Mouse (Mus musculus) G1E-ER4 (cell line): ENCODE data around the gene Lipo1. TPM values are rescaled to one million over a fixed set of nuclear protein-coding genes. Genes with fewer than 3 reads are reported as not detected.
"Not testable (repeated sequence)": the region's sequence is repeated elsewhere in the genome, so short reads cannot be mapped to it uniquely, and the experiment has no call there.

ENCODE experiments used
- GATA1 ChIP-seq: IDR thresholded peaks from one replicate; pipeline ENCODE4 v1.8.0; 2012; ENCODE audit warnings: low read length, inconsistent platforms
- polyA plus RNA-seq: library from polyadenylated mRNA; stranded (reverse); fragments of >175 nt; gene quantifications from 2 replicates; pipeline ENCODE4 v1.2.3, GENCODE M21; 2012

The Lipo1 gene
- polyA plus RNA-seq = not detected in 2 replicates

- TF ChIP-seq GATA1 = not testable (repeated sequence)
Measured at GRCm38 (mm10) chr19:33787359-33787758, at the start of gene Lipo1. TSS of gene Lipo1 (minus strand) at chr19:33787459.

GRCm38 (mm10) chr19:33786576-33787277 is 532 bp downstream of the Lipo1 start:
- TF ChIP-seq GATA1 = no peak

- not testable (repeated sequence) for TF ChIP-seq GATA1
Measured at GRCm38 (mm10) chr19:33761287-33762086, 25.8 kb downstream of the Lipo1 start, which contains the start of gene Lipo3. TSS of gene Lipo3 (minus strand) at chr19:33761951.

GRCm38 (mm10) chr19:33751259-33751658 is 36.0 kb downstream of the Lipo1 start, which contains the start of gene Lipo2:
TSS of gene Lipo2 (minus strand) at chr19:33751359.
- not testable (repeated sequence) for TF ChIP-seq GATA1

Other genes starting within 250 kb of the Lipo1 start
- not detected in 2 replicates for gene Gm8978, start 162.2 kb downstream of the Lipo1 start, polyA plus RNA-seq
- gene Lipo2, start 36.1 kb downstream of the Lipo1 start, polyA plus RNA-seq = 0.04 TPM in 1 of 2 replicates, not detected in the other
- not detected in 2 replicates for gene Lipo3, start 25.5 kb downstream of the Lipo1 start, polyA plus RNA-seq
- gene Lipf, start 173.7 kb upstream of the Lipo1 start, polyA plus RNA-seq = not detected in 2 replicates
- not detected in 2 replicates for gene Lipk, start 220.8 kb upstream of the Lipo1 start, polyA plus RNA-seq